Mouse (Mus musculus) intestine, embryonic 16.5 days (tissue): ENCODE data around the gene Gm26657. TPM values are rescaled to one million over a fixed set of nuclear protein-coding genes. Genes with fewer than 3 reads are reported as not detected.

Experiments used
- ATAC-seq: fragments of 200-750 bp; cut with Nextera tagmentation; 2 replicates; pipeline ENCODE4 v1.8.0; 2017; ENCODE audit warnings: moderate TSS enrichment, moderate library complexity
- H3K27ac ChIP-seq: fragments of 300-500 bp; sonication (generic); 2 replicates; pipeline ENCODE4 v1.5.1; 2014; ENCODE audit warnings: mild to moderate bottlenecking, low read length
- H3K27me3 ChIP-seq: fragments of 300-500 bp; sonication (generic); replicated peaks from 2 replicates; pipeline ENCODE4 v1.6.1; 2014; ENCODE audit warnings: low read length, control low read depth, mixed read lengths; ENCODE audit not compliant: control insufficient read depth, insufficient read depth
- H3K36me3 ChIP-seq: fragments of 300-500 bp; sonication (generic); 2 replicates; pipeline ENCODE4 v1.6.1; 2014; ENCODE audit warnings: low read length, control low read depth; ENCODE audit not compliant: control insufficient read depth, insufficient read depth
- H3K4me1 ChIP-seq: fragments of 300-500 bp; sonication (generic); 2 replicates; pipeline ENCODE4 v1.6.1; 2014; ENCODE audit warnings: low read length, control low read depth, mixed read lengths; ENCODE audit not compliant: control insufficient read depth, insufficient read depth
- H3K4me2 ChIP-seq: fragments of 300-500 bp; sonication (generic); 2 replicates; pipeline ENCODE4 v1.6.1; 2014; ENCODE audit warnings: low read depth, low read length, control low read depth
- H3K4me3 ChIP-seq: fragments of 300-500 bp; sonication (generic); 2 replicates; pipeline ENCODE4 v1.5.1; 2014; ENCODE audit warnings: mild to moderate bottlenecking, low read length
- H3K9ac ChIP-seq: fragments of 300-500 bp; sonication (generic); 2 replicates; pipeline ENCODE4 v1.6.1; 2014; ENCODE audit warnings: low read depth, low read length
- H3K9me3 ChIP-seq: fragments of 300-500 bp; sonication (generic); 2 replicates; pipeline ENCODE4 v1.6.1; 2016; ENCODE audit warnings: low read length, control low read depth; ENCODE audit not compliant: control insufficient read depth
- WGBS: fragments of 180-500 bp; shearing (Covaris S2); extraction: QIAGEN DNeasy Blood & Tissue Kit; methylation state at CpG from one replicate; pipeline ENCODE4 v1.1.7; 2014; 5-methylcytosine and 5-hydroxymethylcytosine counted together
- polyA plus RNA-seq: library from polyadenylated mRNA; unstranded; fragments of >200 nt; fragmentation: Nextera tagmentation; extraction: Ambion mirVana; gene quantifications from 2 replicates; pipeline ENCODE4 v1.2.1, GENCODE M21; 2015

Gm26657 gene
- polyA plus RNA-seq, 1 experiment from 2014 or later: not detected

- H3K27me3 ChIP-seq: no peaks in the 10 kb centered on the region
- no peak overlapping the region for H3K27ac ChIP-seq
- H3K9ac ChIP-seq: no peak overlapping the region
- no peaks in the 10 kb centered on the region for H3K9me3 ChIP-seq
- no peak overlapping the region for H3K4me2 ChIP-seq
- WGBS: 87% methylated on average over 2 of the region's 2 CpGs
- peaks cover 3% of the 10 kb centered on the region; the same call in 1 of the 2 replicates for H3K36me3 ChIP-seq
- no peak overlapping the region for H3K4me3 ChIP-seq
- no peak for ATAC-seq
- no peaks in the 10 kb centered on the region for H3K4me1 ChIP-seq
Observed at GRCm38 (mm10) chr4:56746345-56746744, 6.5 kb downstream of the Gm26657 start.

DNA sequence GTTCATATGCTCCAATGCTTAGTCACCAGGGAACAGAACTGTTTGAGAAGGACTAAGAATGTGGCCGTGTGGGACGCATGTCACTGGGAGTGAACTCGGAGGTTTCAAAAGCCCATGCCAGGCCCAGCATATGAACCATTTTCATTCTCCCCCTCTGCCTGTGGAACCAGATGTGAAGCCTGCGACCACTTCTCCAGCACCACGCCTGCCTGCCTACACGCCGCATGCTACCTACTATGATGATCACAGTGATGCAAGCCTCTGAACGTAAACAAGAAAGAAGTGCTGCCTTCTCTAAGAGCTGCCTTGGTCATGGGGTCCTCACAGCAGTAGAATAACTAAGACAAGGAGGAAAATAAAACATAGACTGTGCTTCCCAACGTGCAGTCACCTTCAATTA, 7.6 kb downstream of the Gm26657 start:
- Histone ChIP-seq H3K27ac (no peak overlapping the region), H3K9me3 (no peaks in the 10 kb centered on the region), H3K4me3 (no peak overlapping the region), H3K27me3 (no peaks in the 10 kb centered on the region), H3K9ac (no peak overlapping the region), H3K36me3 (peaks cover 7% of the 10 kb centered on the region; the same call in 1 of the 2 replicates), H3K4me1 (no peaks in the 10 kb centered on the region), H3K4me2 (no peak overlapping the region)
- 96% methylated on average over 9 of the region's 9 CpGs for WGBS
- no peak for ATAC-seq

DNA sequence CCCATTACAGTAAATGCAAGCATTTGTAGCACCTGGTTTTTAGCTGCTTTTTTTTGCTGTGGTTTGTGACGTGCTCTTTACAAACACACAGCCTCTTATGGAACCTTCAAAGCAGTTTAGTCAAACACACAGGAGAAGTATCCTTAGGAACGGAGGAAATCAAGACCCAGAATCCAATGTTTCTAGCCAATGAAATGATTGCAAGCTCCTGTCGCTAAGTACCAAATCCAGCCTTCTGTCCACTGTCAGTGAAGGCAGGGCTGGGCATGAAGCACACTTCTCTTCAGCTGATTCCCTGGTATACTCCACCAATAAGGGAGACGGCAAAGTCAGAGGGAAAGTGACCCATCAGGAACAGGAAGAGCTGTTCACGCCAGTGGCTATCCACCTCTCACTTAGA, 16.2 kb downstream of the Gm26657 start:
- WGBS: 89% methylated on average over 5 of the region's 5 CpGs
- no peak overlapping the region for H3K4me2 ChIP-seq
- no peaks in the 10 kb centered on the region for H3K4me1 ChIP-seq
- no peaks in the 10 kb centered on the region for H3K27me3 ChIP-seq
- no peak overlapping the region for H3K9ac ChIP-seq
- no peak overlapping the region for H3K27ac ChIP-seq
- H3K36me3 ChIP-seq: peaks cover 24% of the 10 kb centered on the region; the same call in 1 of the 2 replicates
- no peak for ATAC-seq
- no peaks in the 10 kb centered on the region for H3K9me3 ChIP-seq
- H3K4me3 ChIP-seq: no peak overlapping the region

DNA sequence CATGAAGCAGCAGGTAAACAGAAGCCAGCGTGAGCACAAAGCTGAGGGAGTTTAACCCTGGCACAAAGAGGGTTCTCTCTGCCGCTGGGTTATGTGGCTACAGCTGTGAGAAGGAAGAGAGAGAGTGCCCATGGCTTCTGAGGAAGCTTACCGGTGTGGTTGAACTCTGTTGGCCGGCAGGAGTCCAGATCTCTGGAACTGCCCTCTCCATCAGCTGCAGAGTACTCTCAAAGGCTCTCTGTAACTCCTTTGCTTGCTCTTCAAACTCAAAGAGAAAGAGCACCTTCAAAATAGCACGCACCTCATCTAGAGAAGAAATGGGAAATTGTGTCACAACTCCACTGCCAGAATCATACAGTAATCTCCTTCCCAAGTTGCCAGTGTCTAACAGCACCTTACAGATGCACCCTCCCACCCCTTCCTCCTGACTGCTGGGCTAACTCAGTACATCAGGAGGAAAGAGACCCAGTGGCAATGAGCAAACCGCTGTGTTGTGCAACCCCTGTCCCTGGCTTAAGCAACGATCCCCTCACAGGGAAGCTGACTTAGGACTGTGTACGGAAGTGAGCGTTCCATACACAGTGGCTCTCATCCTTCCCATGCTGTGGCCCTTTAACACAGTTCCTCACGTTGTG, 17.2 kb downstream of the Gm26657 start:
- Histone ChIP-seq H3K36me3 (peaks cover 18% of the 10 kb centered on the region; the same call in 1 of the 2 replicates), H3K9ac (no peak overlapping the region), H3K27ac (no peak overlapping the region), H3K4me2 (no peak overlapping the region), H3K9me3 (no peaks in the 10 kb centered on the region), H3K4me3 (no peak overlapping the region), H3K27me3 (no peaks in the 10 kb centered on the region), H3K4me1 (no peaks in the 10 kb centered on the region)
- WGBS: 91% methylated on average over 10 of the region's 10 CpGs
- no peak for ATAC-seq

DNA sequence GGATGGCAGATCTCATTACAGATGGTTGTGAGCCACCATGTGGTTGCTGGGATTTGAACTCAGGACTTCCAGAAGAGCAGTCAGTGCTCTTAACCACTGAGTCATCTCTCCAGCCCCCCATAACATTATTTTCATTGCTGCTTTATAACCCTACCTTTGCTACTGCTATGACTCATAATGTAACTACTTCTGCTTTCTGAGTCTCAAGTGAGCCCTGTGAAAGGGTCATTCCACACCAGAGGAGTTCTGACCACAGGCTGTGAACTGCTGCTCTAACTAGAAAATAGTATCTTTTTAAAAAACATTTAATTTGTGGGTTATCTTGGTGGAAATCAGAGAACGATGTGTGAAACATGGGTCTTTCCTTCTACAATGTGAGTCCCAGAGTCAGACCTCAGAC, 17.8 kb downstream of the Gm26657 start:
- 95% methylated on average over 1 of the region's 1 CpGs for WGBS
- Histone ChIP-seq H3K4me2 (no peak overlapping the region), H3K9me3 (no peaks in the 10 kb centered on the region), H3K36me3 (peaks cover 21% of the 10 kb centered on the region; the same call in 1 of the 2 replicates), H3K4me1 (no peaks in the 10 kb centered on the region), H3K9ac (no peak overlapping the region), H3K27me3 (no peaks in the 10 kb centered on the region), H3K4me3 (no peak overlapping the region), H3K27ac (no peak overlapping the region)
- ATAC-seq: no peak

GRCm38 (mm10) chr4:56767861-56768284, 28.0 kb downstream of the Gm26657 start:
- H3K9me3 ChIP-seq: no peaks in the 10 kb centered on the region
- 61% methylated on average over 5 of the region's 5 CpGs for WGBS
- H3K4me1 ChIP-seq: no peaks in the 10 kb centered on the region
- no peak overlapping the region for H3K27ac ChIP-seq
- peaks cover 14% of the 10 kb centered on the region for H3K36me3 ChIP-seq
- H3K4me2 ChIP-seq: no peak overlapping the region
- H3K27me3 ChIP-seq: no peaks in the 10 kb centered on the region
- peak; percentile 73 for ATAC-seq
- no peak overlapping the region for H3K4me3 ChIP-seq
- no peak overlapping the region for H3K9ac ChIP-seq

DNA sequence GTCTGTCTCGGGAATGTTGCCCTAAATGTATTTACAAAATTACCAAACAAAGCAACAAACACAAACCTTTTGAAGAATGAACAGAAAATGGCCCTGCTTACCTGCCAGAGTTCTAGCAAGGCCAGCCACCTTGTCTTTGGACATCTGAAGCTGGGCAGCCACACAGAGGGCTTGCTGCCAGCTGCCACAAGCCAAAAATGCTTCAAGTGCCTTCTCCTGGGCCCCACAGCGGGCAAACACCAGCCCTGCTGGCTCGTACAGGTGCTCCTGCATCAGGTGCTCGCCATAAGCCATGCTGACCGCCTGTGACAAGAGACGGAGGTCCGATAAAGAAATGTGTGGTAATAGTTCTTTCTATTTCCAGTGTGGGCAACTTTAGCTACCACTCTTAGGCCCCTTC, 29.0 kb downstream of the Gm26657 start:
- no peak overlapping the region for H3K27ac ChIP-seq
- H3K36me3 ChIP-seq: peaks cover 17% of the 10 kb centered on the region
- no peak overlapping the region for H3K9ac ChIP-seq
- H3K27me3 ChIP-seq: no peaks in the 10 kb centered on the region
- H3K4me2 ChIP-seq: no peak overlapping the region
- H3K4me1 ChIP-seq: no peaks in the 10 kb centered on the region
- no peak for ATAC-seq
- 91% methylated on average over 7 of the region's 7 CpGs for WGBS
- no peak overlapping the region for H3K4me3 ChIP-seq
- no peaks in the 10 kb centered on the region for H3K9me3 ChIP-seq

DNA sequence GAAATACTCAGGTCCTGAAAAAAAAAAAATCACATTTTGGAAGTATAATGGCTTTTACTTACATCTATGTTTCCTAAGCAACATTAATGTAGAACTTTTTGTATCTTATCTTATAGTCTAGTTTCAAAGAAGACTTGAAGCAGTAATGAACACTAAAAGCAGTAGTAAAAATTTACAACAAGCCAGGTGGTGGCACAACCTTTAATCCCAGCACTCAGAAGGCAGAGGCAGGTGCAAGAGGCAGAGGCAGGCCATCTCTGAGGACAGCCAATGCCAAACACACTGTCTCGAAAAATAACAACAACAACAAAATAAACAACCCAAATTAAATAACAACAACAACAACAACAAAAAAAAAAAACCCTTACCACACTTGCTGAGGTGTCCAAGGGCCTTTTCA, 31.2 kb downstream of the Gm26657 start:
- H3K36me3 ChIP-seq: peaks cover 17% of the 10 kb centered on the region

More for the DNA sequence above, 31.2 kb downstream of the Gm26657 start:
- Histone ChIP-seq H3K4me3 (no peak overlapping the region), H3K9ac (no peak overlapping the region), H3K4me2 (no peak overlapping the region), H3K9me3 (no peaks in the 10 kb centered on the region), H3K27me3 (no peaks in the 10 kb centered on the region), H3K4me1 (no peaks in the 10 kb centered on the region), H3K27ac (no peak overlapping the region)
- peak; percentile 59 for ATAC-seq
- 74% methylated on average over 1 of the region's 1 CpGs for WGBS
